Mouse (Mus musculus) ES-Bruce4 (cell line): ENCODE results near the gene Ube2q1. TPM values are rescaled to one million over a fixed set of nuclear protein-coding genes. Genes with fewer than 3 reads are reported as not detected.

Experiments
- H3K27ac ChIP-seq: 2 replicates; pipeline ENCODE4 v1.5.1; 2012; ENCODE audit warnings: low read length, inconsistent platforms; ENCODE audit not compliant: insufficient read depth
- H3K27me3 ChIP-seq: 2 replicates; pipeline ENCODE4 v1.6.1; 2012; ENCODE audit warnings: mild to moderate bottlenecking, low read length, inconsistent platforms; ENCODE audit not compliant: control insufficient read depth, poor library complexity, insufficient read depth, severe bottlenecking
- H3K36me3 ChIP-seq: 2 replicates; pipeline ENCODE4 v1.6.1; 2012; ENCODE audit warnings: inconsistent platforms, mild to moderate bottlenecking, low read length, moderate library complexity; ENCODE audit not compliant: control insufficient read depth, poor library complexity, insufficient read depth, severe bottlenecking
- H3K4me1 ChIP-seq: one replicate; pipeline ENCODE4 v1.8.1; 2011; ENCODE audit warnings: low read length; ENCODE audit not compliant: control insufficient read depth, insufficient read depth
- H3K4me3 ChIP-seq: 2 replicates; pipeline ENCODE4 v1.5.1; 2011; ENCODE audit warnings: low read depth, mild to moderate bottlenecking, low read length
- H3K9ac ChIP-seq: 2 replicates; pipeline ENCODE4 v1.6.1; 2012; ENCODE audit warnings: low read depth, mild to moderate bottlenecking, inconsistent platforms; ENCODE audit not compliant: poor library complexity, severe bottlenecking
- H3K9me3 ChIP-seq: replicated peaks from 2 replicates; pipeline ENCODE4 v1.6.1; 2012; ENCODE audit warnings: mild to moderate bottlenecking, low read length, inconsistent platforms; ENCODE audit not compliant: control insufficient read depth, poor library complexity, insufficient read depth, severe bottlenecking
- CTCF ChIP-seq: IDR thresholded peaks from one replicate; pipeline ENCODE4 v1.8.1; 2011; ENCODE audit warnings: low read depth, low read length
- EP300 ChIP-seq: IDR thresholded peaks from 2 replicates; pipeline ENCODE4 v1.6.1; 2011; ENCODE audit warnings: low read depth, low read length; ENCODE audit not compliant: insufficient read depth
- POLR2A ChIP-seq: IDR thresholded peaks from one replicate; pipeline ENCODE4 v1.8.1; 2011; ENCODE audit warnings: low read length; ENCODE audit not compliant: insufficient read depth
- polyA plus RNA-seq: library from polyadenylated mRNA; stranded (reverse); fragments of >200 nt; gene quantifications from 2 replicates; pipeline ENCODE4 v1.2.4, GENCODE M21; 2011; ENCODE audit warnings: low read depth; ENCODE audit not compliant: missing spikeins, insufficient read depth, insufficient read length

Gene Ube2q1
- polyA plus RNA-seq, 1 experiment: 104 TPM

DNA sequence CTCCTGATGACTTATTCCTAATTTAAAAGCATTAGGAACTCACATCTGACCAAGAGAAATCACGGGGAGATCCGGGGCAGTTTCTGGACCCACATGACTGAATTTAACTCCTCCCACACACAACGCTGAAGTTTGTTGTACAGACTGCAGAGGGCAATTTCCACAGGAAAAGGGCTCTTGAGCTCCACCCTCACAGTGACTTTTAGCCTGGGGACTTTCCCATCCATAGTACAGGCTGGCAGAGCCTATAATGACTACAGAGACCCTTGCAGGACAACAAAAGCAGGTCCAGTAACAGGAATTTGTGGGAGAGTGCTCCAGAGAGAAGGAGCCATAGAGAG lies 28.1 kb downstream of the Ube2q1 start:
- no peak overlapping the region for H3K9ac ChIP-seq
- no peaks in the 10 kb centered on the region for H3K27me3 ChIP-seq
- H3K27ac ChIP-seq: peak overlapping the region; percentile 88
- H3K4me1 ChIP-seq: peaks cover 4% of the 10 kb centered on the region
- H3K9me3 ChIP-seq: no peaks in the 10 kb centered on the region
- no peaks in the 10 kb centered on the region for H3K36me3 ChIP-seq
- H3K4me3 ChIP-seq: no peak overlapping the region
- no peak for TF ChIP-seq POLR2A
- TF ChIP-seq CTCF: no peak
- no peak for TF ChIP-seq EP300

DNA sequence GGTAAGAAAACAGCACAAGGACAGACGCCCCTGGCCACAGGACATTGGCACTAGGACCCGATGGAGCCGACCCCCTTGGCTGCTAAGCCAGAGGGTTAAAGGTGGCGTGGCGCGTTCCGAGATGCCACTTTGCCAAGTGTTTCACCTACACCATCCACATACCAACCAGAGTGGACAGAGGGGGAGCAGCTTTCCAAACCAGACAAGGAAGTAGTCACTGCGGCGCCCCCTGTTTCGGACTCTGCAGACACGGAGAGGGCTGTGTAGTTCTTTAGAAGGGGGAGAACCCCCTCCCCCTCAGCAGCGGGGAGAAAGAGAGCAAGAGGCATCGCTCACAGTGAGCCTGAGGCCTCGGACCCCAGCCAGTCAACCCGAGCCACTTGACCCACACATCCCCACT lies 29.5 kb downstream of the Ube2q1 start:
- Histone ChIP-seq H3K27ac (peak overlapping the region; percentile 88), H3K9me3 (no peaks in the 10 kb centered on the region), H3K4me3 (peak overlapping the region; percentile 21), H3K36me3 (no peaks in the 10 kb centered on the region), H3K9ac (peak overlapping the region; percentile 6), H3K4me1 (peaks cover 5% of the 10 kb centered on the region), H3K27me3 (no peaks in the 10 kb centered on the region)
- no peak for TF ChIP-seq CTCF
- no peak for TF ChIP-seq POLR2A
- no peak for TF ChIP-seq EP300

DNA sequence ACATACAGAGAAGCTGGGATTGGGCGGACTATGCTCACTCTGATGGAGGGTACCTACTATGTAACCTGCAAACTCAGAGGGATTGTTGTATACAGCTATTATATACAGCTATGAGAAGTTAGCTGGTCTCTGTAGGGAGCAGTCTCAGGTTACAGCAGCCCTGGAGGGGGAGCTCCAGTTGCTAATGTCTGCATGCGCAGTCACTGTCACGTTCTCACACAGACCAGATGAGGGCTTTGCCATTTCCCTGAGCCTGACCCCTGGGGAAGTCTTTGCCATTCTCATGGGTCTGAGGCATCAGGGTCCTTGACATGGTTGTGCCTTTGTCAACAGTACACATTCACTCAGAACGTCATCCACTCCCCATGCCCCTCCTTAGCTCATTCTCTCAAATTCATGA lies 31.8 kb downstream of the Ube2q1 start:
- Histone ChIP-seq H3K4me3 (no peak overlapping the region), H3K27me3 (no peaks in the 10 kb centered on the region), H3K36me3 (no peaks in the 10 kb centered on the region), H3K27ac (no peak overlapping the region), H3K9ac (no peak overlapping the region), H3K4me1 (peaks cover 9% of the 10 kb centered on the region), H3K9me3 (no peaks in the 10 kb centered on the region)
- TF ChIP-seq CTCF: no peak
- no peak for TF ChIP-seq POLR2A
- TF ChIP-seq EP300: 0 out of 2 replicates have a peak, but pooled peaks have one; percentile 51

DNA sequence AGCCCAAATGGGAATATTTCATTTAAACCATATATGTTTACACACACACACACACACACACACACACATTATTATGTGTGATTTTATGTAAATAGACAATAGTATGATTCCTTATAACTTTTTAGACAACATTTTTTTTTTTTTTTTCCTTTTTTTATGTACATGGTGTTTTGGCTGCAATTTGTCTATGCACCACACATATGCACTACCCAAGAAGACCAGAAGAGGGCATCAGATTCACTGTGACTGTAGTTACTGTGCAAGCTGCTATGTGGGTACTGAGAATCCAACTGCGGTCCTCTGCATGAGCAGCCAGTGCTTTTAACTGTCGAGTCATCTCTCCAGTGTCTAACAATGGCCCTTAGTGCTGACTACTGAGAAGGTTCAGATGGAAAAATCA lies 33.3 kb downstream of the Ube2q1 start:
- H3K27me3 ChIP-seq: no peaks in the 10 kb centered on the region
- H3K36me3 ChIP-seq: no peaks in the 10 kb centered on the region
- TF ChIP-seq CTCF: peak; percentile 39
- TF ChIP-seq EP300: no peak
- no peak for TF ChIP-seq POLR2A
- peaks cover 9% of the 10 kb centered on the region for H3K4me1 ChIP-seq
- H3K27ac ChIP-seq: no peak overlapping the region; the same call in 1 of the 2 replicates
- no peak overlapping the region for H3K9ac ChIP-seq
- H3K4me3 ChIP-seq: no peak overlapping the region
- H3K9me3 ChIP-seq: no peaks in the 10 kb centered on the region

DNA sequence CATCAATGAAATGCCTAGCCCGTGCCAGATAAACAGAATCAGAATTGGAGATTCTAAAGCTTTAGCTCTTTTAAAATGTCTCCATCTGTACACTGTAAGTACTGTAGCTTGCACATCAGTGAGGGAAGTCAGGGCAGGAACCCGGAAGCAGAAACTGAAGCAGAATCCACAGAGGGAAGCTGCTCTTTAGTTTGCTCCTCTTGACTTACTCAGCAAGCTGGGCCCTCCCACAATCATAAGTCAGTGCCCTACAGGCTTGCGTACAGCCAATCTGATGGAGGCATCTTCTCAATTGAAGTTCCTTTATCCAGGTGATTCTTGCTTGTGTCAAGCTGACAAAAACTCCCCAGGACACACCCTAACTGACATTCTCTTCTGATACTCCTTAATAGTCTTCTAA lies 33.8 kb downstream of the Ube2q1 start:
- TF ChIP-seq EP300 (no peak), CTCF (no peak), POLR2A (no peak)
- Histone ChIP-seq H3K4me3 (no peak overlapping the region), H3K36me3 (no peaks in the 10 kb centered on the region), H3K9me3 (no peaks in the 10 kb centered on the region), H3K9ac (no peak overlapping the region), H3K27ac (no peak overlapping the region; the same call in 1 of the 2 replicates), H3K27me3 (no peaks in the 10 kb centered on the region), H3K4me1 (peaks cover 6% of the 10 kb centered on the region)

DNA sequence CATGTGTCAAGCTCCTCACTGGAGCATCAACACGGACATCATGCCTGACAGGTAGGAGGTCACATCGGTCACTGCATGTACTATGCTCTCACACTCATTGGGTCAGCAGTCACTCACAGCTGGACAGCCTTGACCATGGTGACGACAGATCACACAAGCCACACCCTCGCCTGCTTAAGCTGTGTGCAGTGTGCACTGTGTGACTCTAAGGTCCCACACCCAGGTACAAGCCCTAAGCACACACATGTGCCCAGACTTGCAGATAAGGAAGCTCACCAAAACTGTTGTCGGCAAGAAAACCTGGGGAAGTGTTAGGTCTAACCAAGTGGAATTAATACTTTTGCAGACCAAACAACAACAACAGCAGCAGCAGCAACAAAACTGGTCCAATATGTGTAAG lies 34.5 kb downstream of the Ube2q1 start:
- no peaks in the 10 kb centered on the region for H3K9me3 ChIP-seq
- H3K36me3 ChIP-seq: no peaks in the 10 kb centered on the region
- H3K9ac ChIP-seq: no peak overlapping the region
- TF ChIP-seq POLR2A (no peak), EP300 (no peak), CTCF (no peak)
- no peak overlapping the region for H3K4me3 ChIP-seq
- H3K4me1 ChIP-seq: peaks cover 5% of the 10 kb centered on the region
- H3K27ac ChIP-seq: no peak overlapping the region
- no peaks in the 10 kb centered on the region for H3K27me3 ChIP-seq
